Mouse (Mus musculus): Measurements from ENCODE around the gene Gorasp2. TPM values are rescaled to one million over a fixed set of nuclear protein-coding genes. Genes with fewer than 3 reads are reported as not detected.
A peak's percentile ranks its signal among the peaks of the same experiment; 100 is the strongest.

The Gorasp2 gene
- polyA plus RNA-seq, 1 experiment from 2014 or later: 128 TPM

GRCm38 (mm10) chr2:70629339-70629761 is 32.0 kb upstream of the Gorasp2 start:
- Histone ChIP-seq H3K9ac (ENCODE audit: low read length) (peak overlapping the region; percentile 40), H3K27me3 (replicated peaks; ENCODE audit: control insufficient read depth, insufficient read depth, low read length) (no peaks in the 10 kb centered on the region), H3K27ac (ENCODE audit: low read depth, low read length) (no peak overlapping the region), H3K36me3 (ENCODE audit: control insufficient read depth, insufficient read depth, low read length) (no peaks in the 10 kb centered on the region), H3K4me1 (ENCODE audit: control insufficient read depth, insufficient read depth, low read length) (peaks cover 12% of the 10 kb centered on the region), H3K9me3 (replicated peaks; ENCODE audit: control insufficient read depth, low read length) (no peaks in the 10 kb centered on the region), H3K4me2 (ENCODE audit: low read length) (peak overlapping the region; percentile 40), H3K4me3 (ENCODE audit: low read depth, low read length) (no peak overlapping the region)
- peak; percentile 89 for ATAC-seq
- WGBS: 14% methylated on average over 10 of the region's 10 CpGs
- DNase-seq (ENCODE audit: low spot score): peak; percentile 90

- DNase-seq (ENCODE audit: low spot score): no peak
- Histone ChIP-seq H3K4me3 (ENCODE audit: low read depth, low read length) (no peak overlapping the region), H3K4me1 (ENCODE audit: control insufficient read depth, insufficient read depth, low read length) (peaks cover 12% of the 10 kb centered on the region), H3K36me3 (ENCODE audit: control insufficient read depth, insufficient read depth, low read length) (no peaks in the 10 kb centered on the region), H3K4me2 (ENCODE audit: low read length) (peak overlapping the region; percentile 40), H3K27me3 (replicated peaks; ENCODE audit: control insufficient read depth, insufficient read depth, low read length) (no peaks in the 10 kb centered on the region), H3K27ac (ENCODE audit: low read depth, low read length) (no peak overlapping the region), H3K9me3 (replicated peaks; ENCODE audit: control insufficient read depth, low read length) (no peaks in the 10 kb centered on the region), H3K9ac (ENCODE audit: low read length) (no peak overlapping the region)
- 67% methylated on average over 3 of the region's 3 CpGs for WGBS
- no peak for ATAC-seq
These were observed 31.5 kb upstream of the Gorasp2 start for GRCm38 (mm10) chr2:70629921-70630320.

- Histone ChIP-seq H3K9ac (ENCODE audit: low read length) (no peak overlapping the region), H3K9me3 (replicated peaks; ENCODE audit: control insufficient read depth, low read length) (no peaks in the 10 kb centered on the region), H3K4me3 (ENCODE audit: low read depth, low read length) (no peak overlapping the region), H3K4me1 (ENCODE audit: control insufficient read depth, insufficient read depth, low read length) (peaks cover 12% of the 10 kb centered on the region), H3K27me3 (replicated peaks; ENCODE audit: control insufficient read depth, insufficient read depth, low read length) (no peaks in the 10 kb centered on the region), H3K27ac (ENCODE audit: low read depth, low read length) (no peak overlapping the region), H3K4me2 (ENCODE audit: low read length) (no peak overlapping the region), H3K36me3 (ENCODE audit: control insufficient read depth, insufficient read depth, low read length) (no peaks in the 10 kb centered on the region)
- DNase-seq (ENCODE audit: low spot score) (no peak), ATAC-seq (no peak)
- 95% methylated on average over 1 of the region's 1 CpGs for WGBS
These were observed 30.1 kb upstream of the Gorasp2 start for GRCm38 (mm10) chr2:70631321-70631720.

- no peaks in the 10 kb centered on the region for H3K9me3 ChIP-seq (replicated peaks; ENCODE audit: control insufficient read depth, low read length)
- H3K4me2 ChIP-seq (ENCODE audit: low read length): no peak overlapping the region
- DNase-seq (ENCODE audit: low spot score) (no peak), ATAC-seq (no peak)
- H3K36me3 ChIP-seq (ENCODE audit: control insufficient read depth, insufficient read depth, low read length): no peaks in the 10 kb centered on the region
- peaks cover 12% of the 10 kb centered on the region for H3K4me1 ChIP-seq (ENCODE audit: control insufficient read depth, insufficient read depth, low read length)
- H3K9ac ChIP-seq (ENCODE audit: low read length): no peak overlapping the region
- 90% methylated on average over 1 of the region's 1 CpGs for WGBS
- no peak overlapping the region for H3K4me3 ChIP-seq (ENCODE audit: low read depth, low read length)
- H3K27ac ChIP-seq (ENCODE audit: low read depth, low read length): no peak overlapping the region
- no peaks in the 10 kb centered on the region for H3K27me3 ChIP-seq (replicated peaks; ENCODE audit: control insufficient read depth, insufficient read depth, low read length)
These were observed 29.0 kb upstream of the Gorasp2 start for GRCm38 (mm10) chr2:70632412-70632811.

- Histone ChIP-seq H3K27ac (ENCODE audit: low read depth, low read length) (no peak overlapping the region), H3K36me3 (ENCODE audit: control insufficient read depth, insufficient read depth, low read length) (no peaks in the 10 kb centered on the region), H3K9ac (ENCODE audit: low read length) (no peak overlapping the region), H3K4me3 (ENCODE audit: low read depth, low read length) (no peak overlapping the region), H3K27me3 (replicated peaks; ENCODE audit: control insufficient read depth, insufficient read depth, low read length) (no peaks in the 10 kb centered on the region), H3K4me2 (ENCODE audit: low read length) (no peak overlapping the region), H3K4me1 (ENCODE audit: control insufficient read depth, insufficient read depth, low read length) (peaks cover 10% of the 10 kb centered on the region), H3K9me3 (replicated peaks; ENCODE audit: control insufficient read depth, low read length) (no peaks in the 10 kb centered on the region)
- no peak for DNase-seq (ENCODE audit: low spot score)
- ATAC-seq: no peak
- WGBS: 92% methylated on average over 5 of the region's 5 CpGs
These were observed 27.2 kb upstream of the Gorasp2 start for GRCm38 (mm10) chr2:70634028-70634690.

GRCm38 (mm10) chr2:70640968-70641367 is 20.4 kb upstream of the Gorasp2 start:
- H3K9me3 ChIP-seq (replicated peaks; ENCODE audit: control insufficient read depth, low read length): no peaks in the 10 kb centered on the region
- no peaks in the 10 kb centered on the region for H3K36me3 ChIP-seq (ENCODE audit: control insufficient read depth, insufficient read depth, low read length)
- no peak overlapping the region for H3K4me3 ChIP-seq (ENCODE audit: low read depth, low read length)
- H3K4me2 ChIP-seq (ENCODE audit: low read length): no peak overlapping the region
- no peak overlapping the region for H3K9ac ChIP-seq (ENCODE audit: low read length)
- DNase-seq (ENCODE audit: low spot score) (no peak), ATAC-seq (no peak)
- no peaks in the 10 kb centered on the region; the same call in 1 of the 2 replicates for H3K4me1 ChIP-seq (ENCODE audit: control insufficient read depth, insufficient read depth, low read length)
- no peak overlapping the region for H3K27ac ChIP-seq (ENCODE audit: low read depth, low read length)
- H3K27me3 ChIP-seq (replicated peaks; ENCODE audit: control insufficient read depth, insufficient read depth, low read length): no peaks in the 10 kb centered on the region

- no peaks in the 10 kb centered on the region for H3K36me3 ChIP-seq (ENCODE audit: control insufficient read depth, insufficient read depth, low read length)
- 48% methylated on average over 16 of the region's 16 CpGs for WGBS
- H3K9me3 ChIP-seq (replicated peaks; ENCODE audit: control insufficient read depth, low read length): no peaks in the 10 kb centered on the region
- H3K4me2 ChIP-seq (ENCODE audit: low read length): no peak overlapping the region
- ATAC-seq (no peak), DNase-seq (ENCODE audit: low spot score) (peak; percentile 41)
- H3K27ac ChIP-seq (ENCODE audit: low read depth, low read length): no peak overlapping the region
- H3K9ac ChIP-seq (ENCODE audit: low read length): no peak overlapping the region
- no peak overlapping the region for H3K4me3 ChIP-seq (ENCODE audit: low read depth, low read length)
- no peaks in the 10 kb centered on the region; the same call in 1 of the 2 replicates for H3K4me1 ChIP-seq (ENCODE audit: control insufficient read depth, insufficient read depth, low read length)
- H3K27me3 ChIP-seq (replicated peaks; ENCODE audit: control insufficient read depth, insufficient read depth, low read length): no peaks in the 10 kb centered on the region
These were observed 18.3 kb upstream of the Gorasp2 start for GRCm38 (mm10) chr2:70642971-70643565.

- Histone ChIP-seq H3K36me3 (ENCODE audit: control insufficient read depth, insufficient read depth, low read length) (no peaks in the 10 kb centered on the region), H3K27ac (ENCODE audit: low read depth, low read length) (no peak overlapping the region), H3K4me2 (ENCODE audit: low read length) (no peak overlapping the region), H3K4me1 (ENCODE audit: control insufficient read depth, insufficient read depth, low read length) (no peaks in the 10 kb centered on the region; the same call in 1 of the 2 replicates), H3K9me3 (replicated peaks; ENCODE audit: control insufficient read depth, low read length) (no peaks in the 10 kb centered on the region), H3K4me3 (ENCODE audit: low read depth, low read length) (no peak overlapping the region), H3K27me3 (replicated peaks; ENCODE audit: control insufficient read depth, insufficient read depth, low read length) (no peaks in the 10 kb centered on the region), H3K9ac (ENCODE audit: low read length) (no peak overlapping the region)
- DNase-seq (ENCODE audit: low spot score): no peak
- ATAC-seq: no peak
- 54% methylated on average over 6 of the region's 6 CpGs for WGBS
These were observed 16.1 kb upstream of the Gorasp2 start for GRCm38 (mm10) chr2:70645266-70645780.

GRCm38 (mm10) chr2:70647681-70648080 is 13.7 kb upstream of the Gorasp2 start:
- Histone ChIP-seq H3K9ac (ENCODE audit: low read length) (no peak overlapping the region), H3K27me3 (replicated peaks; ENCODE audit: control insufficient read depth, insufficient read depth, low read length) (no peaks in the 10 kb centered on the region), H3K36me3 (ENCODE audit: control insufficient read depth, insufficient read depth, low read length) (no peaks in the 10 kb centered on the region), H3K4me2 (ENCODE audit: low read length) (no peak overlapping the region), H3K27ac (ENCODE audit: low read depth, low read length) (no peak overlapping the region), H3K4me3 (ENCODE audit: low read depth, low read length) (no peak overlapping the region), H3K9me3 (replicated peaks; ENCODE audit: control insufficient read depth, low read length) (no peaks in the 10 kb centered on the region), H3K4me1 (ENCODE audit: control insufficient read depth, insufficient read depth, low read length) (no peaks in the 10 kb centered on the region; the same call in 1 of the 2 replicates)
- ATAC-seq (no peak), DNase-seq (ENCODE audit: low spot score) (no peak)
- WGBS: 58% methylated on average over 4 of the region's 4 CpGs

Data from forebrain, embryonic 14.5 days (tissue).